Mouse (Mus musculus): ENCODE measurements around the gene Utrn. TPM values are rescaled to one million over a fixed set of nuclear protein-coding genes. Genes with fewer than 3 reads are reported as not detected.

Utrn gene
- total RNA-seq, 2 experiments from 2014 or later, result 67.1 to 69.4 TPM

DNA sequence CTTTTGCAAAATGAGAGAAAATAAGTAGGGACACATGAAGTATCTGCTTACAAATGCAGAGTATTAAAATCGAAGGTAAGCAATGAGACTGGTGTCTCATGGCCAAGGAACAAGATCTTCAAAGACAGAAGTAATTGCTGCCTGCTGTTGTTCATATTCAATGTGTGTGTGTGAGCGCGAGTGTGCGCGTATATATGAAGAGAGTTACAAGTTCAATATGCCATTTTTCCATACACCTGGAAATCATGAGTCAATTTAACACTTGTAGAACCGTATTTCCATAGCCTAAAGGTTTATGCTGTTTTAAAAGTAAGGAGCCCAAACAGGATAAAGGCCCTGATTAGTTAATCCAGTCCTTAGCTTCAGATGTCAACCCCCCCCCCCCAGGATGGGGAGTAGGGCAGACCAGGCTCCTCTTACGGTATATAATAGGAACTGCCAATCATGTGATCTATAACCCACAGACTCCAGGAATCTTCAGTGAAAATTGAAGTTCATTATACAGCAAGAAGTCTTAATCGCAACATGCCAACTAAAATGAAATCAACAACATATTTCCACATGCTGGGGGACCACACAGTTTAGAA, 293.2 kb downstream of the Utrn start:
- DNase-seq (ENCODE audit: low spot score), result no peak
- intact Hi-C loops (cut with DNase I), result no loop called here

DNA sequence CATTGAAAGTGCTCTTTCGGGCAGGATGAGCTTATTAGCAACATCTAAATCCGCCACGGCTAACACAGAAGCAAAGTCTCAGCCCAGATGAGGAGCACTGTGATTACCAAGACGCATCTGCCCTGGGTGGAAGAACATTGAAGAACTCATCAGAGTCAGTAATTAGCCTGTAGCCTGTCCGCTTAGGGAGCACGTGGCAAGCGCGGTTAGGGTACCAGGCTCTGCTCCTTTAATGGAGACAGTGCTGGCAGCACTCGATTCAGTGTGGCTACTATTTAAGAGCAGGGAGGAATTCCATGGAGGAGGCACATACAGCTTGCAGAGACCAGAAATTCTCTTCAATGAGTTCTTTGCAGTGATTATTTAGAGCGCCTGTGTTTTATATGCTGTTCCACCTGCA, 294.4 kb downstream of the Utrn start:
- no peak for DNase-seq (ENCODE audit: low spot score)
- intact Hi-C loops (cut with DNase I), result no loop called here

DNA sequence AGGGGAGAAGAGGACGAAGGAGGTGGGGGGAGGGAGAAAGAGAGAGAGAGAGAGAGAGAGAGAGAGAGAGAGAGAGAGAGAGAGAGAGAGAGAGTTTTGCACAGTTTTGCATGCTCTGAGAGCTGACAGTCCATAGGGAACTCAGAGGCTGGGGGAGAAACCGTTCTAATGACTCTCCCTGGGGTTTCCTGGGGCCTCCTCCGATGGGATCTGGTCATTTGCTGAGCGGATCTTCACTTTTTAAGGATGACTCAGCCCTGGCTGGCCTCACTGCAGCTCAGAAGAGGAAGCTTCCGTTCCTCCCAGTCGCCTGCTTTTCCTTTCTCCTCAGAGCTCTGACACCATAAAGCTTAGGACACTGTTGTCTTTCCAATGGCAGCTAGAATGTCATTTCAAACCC, 295.6 kb downstream of the Utrn start:
- peak; percentile 2 for DNase-seq (ENCODE audit: low spot score)
- intact Hi-C loops (cut with DNase I), result no loop called here

DNA sequence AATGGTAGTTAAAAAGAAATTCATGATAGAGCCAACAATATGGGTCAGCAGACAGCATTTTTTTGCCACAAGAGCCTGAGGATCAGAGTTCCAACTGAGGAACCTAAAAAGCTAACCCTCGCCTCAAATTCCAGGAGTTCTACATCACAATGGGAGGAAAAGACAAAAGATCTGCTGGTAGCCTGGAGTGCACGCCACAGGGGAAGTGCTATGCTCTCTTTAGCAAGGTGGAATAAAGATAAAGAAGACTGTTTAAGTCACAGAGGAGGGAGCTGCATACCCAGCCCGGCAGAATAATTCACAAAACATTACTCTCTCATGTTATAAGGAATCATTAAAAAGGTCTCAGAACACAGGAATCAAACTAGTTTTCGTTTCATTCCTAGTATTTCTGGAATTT, 296.4 kb downstream of the Utrn start:
- intact Hi-C loops (cut with DNase I), result no loop called here

DNA sequence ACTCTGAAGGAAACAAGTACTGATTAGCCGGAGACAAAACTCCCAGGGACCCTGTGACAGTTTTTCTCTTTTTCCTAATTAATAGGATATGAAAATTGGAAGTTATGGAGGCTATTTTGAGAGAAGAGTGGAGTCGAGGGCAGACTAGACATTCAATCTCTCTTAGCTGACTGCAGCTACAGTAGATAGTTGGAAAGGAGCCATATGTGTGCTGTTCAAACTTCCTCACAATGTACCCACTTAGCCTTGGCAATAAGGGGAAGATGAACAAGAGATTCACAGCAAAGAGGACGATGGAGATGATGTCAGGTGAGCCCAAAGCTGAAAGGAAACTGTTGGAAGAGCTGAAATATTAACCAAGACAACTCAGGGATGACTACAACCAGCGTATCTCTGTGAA, 304.7 kb downstream of the Utrn start:
- DNase-seq (ENCODE audit: low spot score), result no peak
- intact Hi-C loops (cut with DNase I), result no loop called here

More for the DNA sequence above, 296.4 kb downstream of the Utrn start:
- no peak for DNase-seq (ENCODE audit: low spot score)

DNA sequence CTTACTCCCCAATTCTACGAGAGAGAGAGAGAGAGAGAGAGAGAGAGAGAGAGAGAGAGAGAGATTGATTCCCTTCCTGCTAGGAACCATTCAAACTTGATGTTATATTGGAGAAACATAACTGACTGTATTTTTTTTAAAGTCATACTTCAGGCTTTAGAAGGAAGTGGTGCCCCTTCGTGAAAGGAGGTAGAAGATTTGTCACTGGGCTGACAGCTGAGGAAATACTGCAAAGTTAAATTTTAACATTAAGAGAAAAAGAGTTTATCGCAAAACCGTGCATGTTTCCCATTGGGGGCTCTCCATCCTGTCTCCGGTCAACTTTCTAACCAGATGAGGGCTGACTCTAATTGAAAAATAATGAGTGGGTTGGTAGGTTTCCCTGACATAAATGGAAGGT, 310.4 kb downstream of the Utrn start:
- DNase-seq (ENCODE audit: low spot score), result no peak
- intact Hi-C loops (cut with DNase I), result no loop called here

DNA sequence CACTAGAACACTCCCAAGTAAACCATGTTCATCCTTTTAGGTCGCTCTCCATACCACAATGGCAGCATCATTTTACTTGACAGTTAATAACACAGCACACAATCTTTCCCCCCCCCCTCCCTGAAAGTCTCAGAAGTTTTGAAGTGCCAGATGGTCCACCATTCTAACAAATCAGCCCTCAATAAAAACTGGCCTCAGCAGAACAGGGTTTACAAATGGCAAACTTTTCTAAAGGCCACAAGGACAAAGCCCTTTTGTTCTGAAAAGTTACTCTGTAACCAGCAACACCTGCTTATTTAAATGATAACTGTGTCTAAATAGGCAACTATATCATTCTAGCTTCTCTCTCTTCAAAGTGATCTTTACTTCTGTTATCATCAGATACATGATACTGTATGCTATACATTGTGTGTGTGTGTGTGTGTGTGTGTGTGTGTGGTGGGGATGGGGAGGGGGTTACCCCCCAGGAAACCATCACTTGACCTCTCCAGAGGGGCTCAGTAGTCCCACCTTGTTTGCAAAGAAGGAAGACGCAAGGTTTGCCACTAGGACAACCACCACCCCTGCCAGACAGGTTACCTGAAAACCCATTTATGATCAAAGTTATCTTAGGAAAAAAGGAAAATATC, 315.0 kb downstream of the Utrn start:
- DNase-seq (ENCODE audit: low spot score), result no peak
- intact Hi-C loops (cut with DNase I), result loop anchor here (5.0 kb wide), 1 partner anchor 547 kb away; no protein-coding TSS in a partner anchor

DNA sequence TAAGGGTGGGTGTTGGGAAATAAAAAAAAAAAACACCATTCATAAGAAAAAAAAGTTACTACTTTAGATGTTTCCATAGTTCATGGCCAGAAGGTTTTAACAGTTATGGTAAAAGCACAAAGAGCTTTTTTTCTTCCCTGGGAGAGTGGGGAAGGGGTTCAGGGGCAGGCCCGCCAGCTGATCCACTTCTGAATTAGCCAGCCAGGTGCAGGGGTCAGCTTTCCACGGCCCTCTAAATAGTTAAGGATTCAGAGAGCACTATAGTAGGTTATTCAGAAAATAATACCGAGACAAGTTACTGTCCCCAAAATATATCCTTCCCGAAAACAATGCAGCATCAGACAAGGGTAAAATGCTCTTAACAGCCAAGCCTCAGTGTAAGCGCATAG, 316.3 kb downstream of the Utrn start:
- DNase-seq (ENCODE audit: low spot score), result no peak
- intact Hi-C loops (cut with DNase I), result loop anchor here (5.0 kb wide), 1 partner anchor 546 kb away; no protein-coding TSS in a partner anchor

DNA sequence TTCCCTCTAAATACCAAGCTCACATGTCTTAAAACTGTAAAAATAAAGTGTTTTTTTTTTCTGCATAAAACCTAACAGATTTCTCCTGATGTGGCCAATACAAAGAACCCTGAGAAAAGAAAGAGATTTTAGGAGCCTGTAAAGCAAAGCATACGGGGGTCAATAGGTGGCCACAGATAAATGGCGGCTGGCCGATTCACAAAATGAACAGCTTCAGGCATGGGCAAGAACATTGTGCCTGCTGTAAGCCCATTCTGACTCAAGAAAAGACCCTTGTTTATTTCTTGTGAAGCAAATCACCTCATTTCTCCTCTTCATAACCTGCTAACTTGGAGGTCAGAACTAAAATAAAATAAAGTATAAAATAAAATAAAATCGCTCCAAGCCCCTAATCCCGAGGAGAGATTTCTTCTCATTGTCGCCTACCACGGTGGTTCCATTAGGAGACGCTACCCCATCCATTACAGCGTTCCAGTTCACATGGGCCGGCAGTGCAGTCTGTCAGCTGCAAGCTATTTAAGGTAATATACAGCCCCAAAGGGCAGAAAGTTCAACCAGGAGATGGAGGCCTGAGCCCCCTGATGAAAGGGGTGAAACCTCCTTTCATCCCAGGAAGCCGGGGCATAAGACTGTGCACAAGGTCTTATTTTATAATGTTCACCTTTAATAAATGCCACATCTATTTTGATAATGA, 316.8 kb downstream of the Utrn start:
- no peak for DNase-seq (ENCODE audit: low spot score)
- intact Hi-C loops (cut with DNase I), result loop anchor here (5.0 kb wide), 1 partner anchor 545 kb away; no protein-coding TSS in a partner anchor

DNA sequence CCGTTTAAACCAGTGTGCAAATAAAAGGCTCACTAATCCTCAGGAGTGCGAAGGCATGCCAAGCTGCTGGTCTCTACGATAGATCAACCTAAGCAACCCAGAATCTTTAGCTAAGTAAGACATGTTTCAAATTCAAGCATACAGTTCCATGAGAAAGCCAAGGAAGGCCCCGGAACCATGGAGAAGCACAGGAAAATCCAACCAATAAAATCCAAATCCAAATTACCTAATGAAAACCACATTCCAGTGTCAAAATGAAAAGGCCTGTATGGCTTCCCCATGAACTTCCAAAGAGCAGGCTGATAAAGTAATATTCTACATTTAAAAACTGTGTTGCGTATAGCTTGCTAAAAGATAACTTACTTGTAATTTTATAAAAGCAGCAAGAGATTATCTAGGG, 317.4 kb downstream of the Utrn start:
- intact Hi-C loops (cut with DNase I), result loop anchor here (5.0 kb wide), 1 partner anchor 544 kb away; no protein-coding TSS in a partner anchor
- DNase-seq (ENCODE audit: low spot score), result no peak

DNA sequence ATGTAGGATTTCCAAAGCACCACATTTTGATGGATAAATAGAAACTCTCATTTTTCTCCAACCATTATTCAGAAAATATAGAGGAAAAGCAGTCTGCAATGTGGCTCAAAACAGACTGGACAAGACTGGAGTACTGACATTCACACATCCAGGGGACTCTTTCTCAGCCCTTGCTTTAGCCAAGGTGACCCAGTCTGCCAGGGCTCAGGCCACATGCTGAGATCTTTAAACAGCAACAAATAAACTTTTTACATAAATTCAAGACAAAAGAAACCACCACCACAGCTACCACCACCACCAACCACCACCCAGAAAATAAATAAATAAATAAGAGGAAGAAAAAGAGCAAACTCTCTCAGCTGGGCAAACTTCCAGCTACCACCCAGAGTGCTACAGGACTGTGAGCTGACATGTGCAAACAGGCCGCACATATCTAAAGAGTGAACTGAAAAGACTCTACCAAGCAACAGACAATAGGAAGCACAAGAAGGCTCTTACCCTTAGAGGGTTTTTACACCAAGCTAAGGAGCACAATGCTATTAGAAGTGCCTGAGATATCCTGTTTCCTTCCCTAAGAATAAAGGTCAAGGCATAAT, 319.1 kb downstream of the Utrn start:
- DNase-seq (ENCODE audit: low spot score), result no peak
- intact Hi-C loops (cut with DNase I), result loop anchor here (5.0 kb wide), 1 partner anchor 543 kb away; no protein-coding TSS in a partner anchor

DNA sequence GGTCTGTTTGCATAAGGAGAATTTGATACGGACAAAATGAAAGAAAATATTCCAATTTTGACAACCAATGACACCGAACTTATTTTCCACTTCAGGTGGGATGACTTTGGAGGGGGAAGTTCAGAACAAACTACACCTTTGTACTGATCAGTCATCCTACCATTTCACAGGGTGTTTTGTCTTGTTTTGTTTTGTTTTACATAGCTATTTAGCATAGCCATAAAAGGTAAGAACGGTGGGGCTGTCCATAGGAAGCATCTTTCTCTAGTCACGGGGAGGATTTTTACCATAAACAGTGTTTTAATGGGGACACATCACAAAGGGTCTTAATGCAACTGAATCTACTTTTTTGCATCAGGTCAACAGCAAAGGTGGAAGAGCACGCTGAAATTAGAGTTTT, 319.9 kb downstream of the Utrn start:
- intact Hi-C loops (cut with DNase I), result no loop called here
- no peak for DNase-seq (ENCODE audit: low spot score)

DNA sequence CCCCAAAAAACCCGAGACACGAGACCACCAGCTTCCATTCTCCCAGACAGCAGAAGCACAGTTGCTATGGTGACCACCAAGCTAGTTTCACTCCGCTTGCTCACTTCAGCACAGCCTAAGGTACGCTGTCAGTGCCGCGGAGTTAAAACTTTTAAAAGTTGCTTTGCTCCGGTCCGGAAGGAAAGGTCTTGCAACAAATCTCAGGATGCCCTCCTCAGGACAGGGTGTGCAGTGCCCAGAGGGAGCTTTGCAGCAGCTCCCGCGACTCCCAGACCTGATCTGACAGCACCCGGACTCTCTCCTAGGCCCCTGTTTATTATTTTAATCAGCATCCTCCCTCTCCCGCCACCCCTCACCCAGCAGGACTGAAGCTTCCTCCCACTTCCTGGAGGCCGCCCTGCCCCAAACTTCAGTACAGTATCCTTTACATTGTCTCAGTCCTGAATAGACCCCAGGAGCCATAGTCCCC, 320.5 kb downstream of the Utrn start:
- intact Hi-C loops (cut with DNase I), result no loop called here
- DNase-seq (ENCODE audit: low spot score), result no peak

DNA sequence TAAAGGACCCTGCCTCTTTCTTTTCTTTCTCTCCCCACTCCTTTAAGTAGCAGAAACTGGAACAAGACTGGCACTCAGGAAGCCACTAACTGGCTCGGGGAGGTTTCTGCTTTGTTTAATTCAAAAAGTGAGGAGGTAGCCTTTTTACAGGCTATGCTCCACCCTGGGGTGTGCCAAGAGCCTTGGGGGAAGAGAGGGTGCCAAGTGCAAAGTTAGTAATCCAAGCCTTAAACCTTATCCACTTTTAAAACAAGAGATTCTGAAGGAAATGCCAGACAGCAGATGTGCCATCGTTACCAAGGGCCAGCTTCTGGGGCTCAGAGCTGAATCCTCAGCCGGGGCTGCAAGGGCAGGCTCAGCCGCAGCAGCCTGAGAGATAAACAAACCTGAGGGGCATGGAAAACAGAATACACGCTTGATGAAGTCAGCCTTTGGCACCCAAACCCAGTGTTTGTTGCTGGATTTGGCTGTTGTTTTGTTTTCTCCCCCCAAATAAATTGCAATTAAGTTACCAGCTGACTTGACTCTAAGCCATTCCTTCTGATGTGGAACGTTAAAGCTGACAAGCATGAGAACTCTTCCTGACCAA, 322.0 kb downstream of the Utrn start:
- DNase-seq (ENCODE audit: low spot score), result no peak
- intact Hi-C loops (cut with DNase I), result no loop called here

DNA sequence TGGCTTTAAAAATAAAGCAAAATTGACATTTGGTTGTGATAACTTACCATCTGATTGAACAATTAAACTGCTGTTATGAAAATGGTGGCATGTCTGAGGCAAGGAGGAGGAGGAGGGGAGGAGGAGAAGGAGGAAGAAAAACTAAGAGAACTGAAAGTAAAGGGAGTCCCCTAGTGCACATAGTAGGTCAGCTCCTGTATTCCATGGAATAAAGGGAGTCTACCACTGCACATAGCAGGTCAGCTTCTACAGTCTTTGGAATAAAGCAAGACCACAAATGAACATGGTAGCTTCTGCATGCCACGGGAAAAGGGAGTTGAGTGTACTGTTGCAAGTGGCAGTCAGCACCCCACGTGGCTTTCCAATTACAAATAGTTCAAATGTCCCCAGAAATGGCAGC, 323.7 kb downstream of the Utrn start:
- DNase-seq (ENCODE audit: low spot score), result no peak
- intact Hi-C loops (cut with DNase I), result no loop called here

DNA sequence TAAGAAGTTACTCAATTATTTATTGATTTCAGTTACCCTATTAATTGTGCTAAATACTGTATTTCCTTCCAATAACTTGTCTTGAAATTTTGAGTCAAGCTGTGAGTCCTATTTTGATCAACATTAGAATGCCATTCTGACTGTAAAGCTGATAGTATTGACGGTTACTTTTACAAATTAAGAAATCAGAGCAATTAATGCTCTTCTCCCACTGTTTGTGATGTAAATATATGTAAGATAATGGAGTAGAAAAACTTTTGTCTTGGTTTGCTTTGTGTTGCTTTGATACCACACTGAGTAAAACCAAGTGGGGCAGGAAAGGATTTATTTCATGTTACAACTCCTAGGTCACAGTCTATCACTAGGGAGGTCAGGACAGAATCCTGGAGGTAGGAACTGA, 327.4 kb downstream of the Utrn start:
- no peak for DNase-seq (ENCODE audit: low spot score)
- intact Hi-C loops (cut with DNase I), result no loop called here

DNA sequence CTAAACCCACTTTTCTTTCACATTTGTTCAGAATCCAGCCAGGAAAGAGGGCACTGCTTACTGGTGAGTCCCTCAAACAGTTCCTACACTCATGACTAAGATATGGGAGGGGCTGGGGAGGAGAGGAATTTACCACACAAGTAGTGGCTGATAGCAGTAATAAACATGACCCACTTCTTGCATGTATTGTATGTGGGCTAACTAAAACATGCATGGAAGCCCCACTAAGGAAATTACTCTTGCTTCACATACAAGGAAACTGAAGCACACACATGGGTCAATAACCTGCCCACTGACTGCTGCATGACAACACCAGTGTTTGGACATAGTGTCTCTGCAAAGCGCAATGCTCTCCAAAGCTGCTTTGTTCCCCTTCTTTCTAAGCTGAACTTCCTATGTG, 333.9 kb downstream of the Utrn start:
- intact Hi-C loops (cut with DNase I), result no loop called here
- DNase-seq (ENCODE audit: low spot score), result no peak

DNA sequence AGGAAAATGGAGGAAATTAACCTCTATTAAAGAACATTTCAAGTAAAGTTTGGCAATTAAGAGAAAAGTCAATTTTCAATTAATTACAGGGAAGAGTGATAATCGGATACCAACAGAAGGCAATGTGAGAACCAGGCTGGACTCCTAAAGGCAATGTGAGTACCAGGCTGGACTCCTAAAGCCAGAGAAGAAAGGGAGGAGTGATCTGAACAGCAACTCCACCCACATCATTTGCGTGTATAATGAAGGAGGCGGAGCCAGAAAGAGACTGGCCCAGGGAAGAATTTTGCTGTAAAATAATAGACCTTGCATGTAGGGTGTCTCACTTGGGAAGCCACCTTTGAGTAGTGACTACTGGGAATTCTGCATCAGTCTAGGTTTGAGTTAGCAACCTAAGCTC, 334.4 kb downstream of the Utrn start:
- DNase-seq (ENCODE audit: low spot score), result no peak
- intact Hi-C loops (cut with DNase I), result no loop called here

DNA sequence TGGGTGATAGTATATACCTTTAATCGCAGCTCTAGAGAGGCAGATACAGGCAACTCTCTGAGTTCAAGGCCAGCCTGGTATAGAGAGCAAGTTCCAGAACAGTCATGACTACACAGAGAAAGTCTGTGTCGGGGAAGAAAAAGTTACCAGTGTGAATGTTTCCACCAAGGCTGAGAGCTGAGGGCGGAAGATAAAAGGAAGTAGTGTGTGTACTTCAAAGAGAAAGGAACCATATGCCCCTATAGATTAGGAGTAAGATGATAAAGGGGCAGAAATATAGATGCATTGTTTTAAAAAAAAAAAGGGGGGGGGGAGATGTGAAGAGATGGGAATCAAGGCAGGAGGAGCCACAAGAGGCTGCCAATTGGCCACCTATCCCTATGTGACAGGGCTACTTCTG, 334.9 kb downstream of the Utrn start:
- no peak for DNase-seq (ENCODE audit: low spot score)
- intact Hi-C loops (cut with DNase I), result no loop called here

DNA sequence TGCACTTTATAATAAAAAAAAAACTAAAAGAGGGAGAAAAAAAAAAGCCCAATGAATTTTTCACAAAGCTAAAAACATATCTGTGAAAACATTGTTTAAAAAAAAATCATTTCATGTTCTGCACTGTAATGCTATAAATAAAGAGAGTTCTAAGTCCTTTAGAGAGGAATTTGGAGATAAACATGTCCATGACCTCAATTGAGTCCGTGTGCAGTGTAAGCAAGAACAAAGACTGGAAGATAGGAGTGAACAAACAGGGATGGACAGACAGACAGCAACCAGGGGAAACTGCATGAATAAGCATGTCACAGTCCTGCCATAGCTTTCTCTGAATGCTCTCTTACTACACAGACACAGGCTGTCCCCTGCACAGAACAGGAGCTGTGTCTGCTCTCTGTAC, 347.1 kb downstream of the Utrn start:
- no peak for DNase-seq (ENCODE audit: low spot score)
- intact Hi-C loops (cut with DNase I), result no loop called here

DNA sequence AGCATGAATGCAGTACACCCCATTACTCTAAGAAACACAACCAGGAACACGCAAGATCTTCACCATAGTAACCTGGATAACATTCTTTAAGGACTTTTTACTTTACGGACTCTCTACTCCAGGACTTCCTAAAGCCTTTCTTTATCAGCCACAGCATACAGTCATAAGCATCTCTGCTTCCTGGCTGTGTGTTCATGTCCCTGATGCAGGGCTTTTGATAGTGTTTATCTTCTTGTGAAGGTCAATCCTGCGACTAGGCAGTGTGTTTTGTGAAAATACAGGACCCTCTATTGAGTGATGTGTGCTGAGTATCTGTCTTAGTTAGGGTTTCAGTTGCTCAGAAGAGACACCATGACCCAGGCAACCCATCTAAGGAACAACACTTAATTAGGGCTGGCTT, 351.0 kb downstream of the Utrn start:
- intact Hi-C loops (cut with DNase I), result no loop called here
- no peak for DNase-seq (ENCODE audit: low spot score)

Data from heart, postnatal 25 days (tissue).